Mouse (Mus musculus) intestine, postnatal 0 days (tissue): ENCODE data around the gene Bcl2l11. TPM values are rescaled to one million over a fixed set of nuclear protein-coding genes. Genes with fewer than 3 reads are reported as not detected.

ENCODE experiments used
- ATAC-seq: fragments of 200-750 bp; cut with Nextera tagmentation; 2 replicates; pipeline ENCODE4 v1.8.0; 2017; ENCODE audit warnings: mild to moderate bottlenecking, moderate TSS enrichment, moderate library complexity
- H3K27ac ChIP-seq: fragments of 300-500 bp; sonication (generic); 2 replicates; pipeline ENCODE4 v1.5.1; 2014; ENCODE audit warnings: mild to moderate bottlenecking, low read depth, low read length, moderate library complexity
- H3K27me3 ChIP-seq: fragments of 300-500 bp; sonication (generic); replicated peaks from 2 replicates; pipeline ENCODE4 v1.6.1; 2014; ENCODE audit warnings: low read length, mixed read lengths; ENCODE audit not compliant: control insufficient read depth, insufficient read depth
- H3K36me3 ChIP-seq: fragments of 300-500 bp; sonication (generic); 2 replicates; pipeline ENCODE4 v1.6.1; 2014; ENCODE audit warnings: mild to moderate bottlenecking, moderate library complexity; ENCODE audit not compliant: control insufficient read depth, insufficient read depth
- H3K4me1 ChIP-seq: fragments of 300-500 bp; sonication (generic); replicated peaks from 2 replicates; pipeline ENCODE4 v1.6.1; 2014; ENCODE audit warnings: antibody characterized with exemption, low read length, mixed read lengths; ENCODE audit not compliant: control insufficient read depth, insufficient read depth
- H3K4me2 ChIP-seq: fragments of 300-500 bp; sonication (generic); replicated peaks from 2 replicates; pipeline ENCODE4 v1.6.1; 2014; ENCODE audit warnings: low read depth, mild to moderate bottlenecking, moderate library complexity
- H3K4me3 ChIP-seq: fragments of 300-500 bp; sonication (generic); 2 replicates; pipeline ENCODE4 v1.5.1; 2014; ENCODE audit warnings: low read depth, low read length
- H3K9ac ChIP-seq: fragments of 300-500 bp; sonication (generic); 2 replicates; pipeline ENCODE4 v1.6.1; 2014; ENCODE audit warnings: mild to moderate bottlenecking, low read depth, low read length
- H3K9me3 ChIP-seq: fragments of 300-500 bp; sonication (generic); 2 replicates; pipeline ENCODE4 v1.6.1; 2016; ENCODE audit warnings: mixed run types; ENCODE audit not compliant: control insufficient read depth
- CTCF ChIP-seq: sonication (generic); IDR thresholded peaks from 2 replicates; pipeline ENCODE4 v1.5.1; 2016; ENCODE audit warnings: low read depth, mild to moderate bottlenecking, control low read depth, antibody characterized with exemption, moderate library complexity
- WGBS: fragments of 180-500 bp; shearing (Covaris S2); extraction: QIAGEN DNeasy Blood & Tissue Kit; methylation state at CpG from one replicate; pipeline ENCODE4 v1.1.7; 2014; 5-methylcytosine and 5-hydroxymethylcytosine counted together
- polyA plus RNA-seq: library from polyadenylated mRNA; unstranded; fragments of >200 nt; fragmentation: Nextera tagmentation; extraction: Ambion mirVana; gene quantifications from 2 replicates; pipeline ENCODE4 v1.2.1, GENCODE M21; 2015

Gene Bcl2l11
- polyA plus RNA-seq, 1 experiment from 2014 or later = 7.5 TPM

DNA sequence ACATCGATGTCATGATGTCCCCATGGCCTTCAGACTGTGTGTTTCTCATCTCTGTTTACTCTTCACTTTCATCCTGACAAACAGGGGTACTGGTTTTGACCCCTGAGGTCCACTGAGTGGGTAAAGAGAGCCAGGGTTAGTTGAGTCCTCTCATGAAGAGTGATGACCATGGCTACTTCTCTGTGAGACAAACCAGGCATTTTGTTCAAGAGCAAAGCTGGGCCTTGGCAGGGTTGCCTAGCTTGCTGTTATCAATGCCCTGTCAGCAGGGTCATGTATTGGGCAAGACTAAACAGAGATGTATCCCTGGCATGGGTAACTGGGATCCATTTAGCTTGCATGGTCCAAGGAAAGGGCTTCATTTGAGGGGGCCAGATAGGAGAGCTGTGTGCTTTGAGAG is 61.4 kb downstream of the Bcl2l11 start:
- no peaks in the 10 kb centered on the region for H3K27me3 ChIP-seq
- H3K36me3 ChIP-seq = no peaks in the 10 kb centered on the region
- no peaks in the 10 kb centered on the region for H3K9me3 ChIP-seq
- H3K27ac ChIP-seq = no peak overlapping the region
- 91% methylated on average over 1 of the region's 1 CpGs for WGBS
- H3K4me1 ChIP-seq = no peaks in the 10 kb centered on the region
- no peak overlapping the region for H3K9ac ChIP-seq
- TF ChIP-seq CTCF = no peak
- no peak overlapping the region for H3K4me3 ChIP-seq
- no peak for ATAC-seq
- H3K4me2 ChIP-seq = no peak overlapping the region

DNA sequence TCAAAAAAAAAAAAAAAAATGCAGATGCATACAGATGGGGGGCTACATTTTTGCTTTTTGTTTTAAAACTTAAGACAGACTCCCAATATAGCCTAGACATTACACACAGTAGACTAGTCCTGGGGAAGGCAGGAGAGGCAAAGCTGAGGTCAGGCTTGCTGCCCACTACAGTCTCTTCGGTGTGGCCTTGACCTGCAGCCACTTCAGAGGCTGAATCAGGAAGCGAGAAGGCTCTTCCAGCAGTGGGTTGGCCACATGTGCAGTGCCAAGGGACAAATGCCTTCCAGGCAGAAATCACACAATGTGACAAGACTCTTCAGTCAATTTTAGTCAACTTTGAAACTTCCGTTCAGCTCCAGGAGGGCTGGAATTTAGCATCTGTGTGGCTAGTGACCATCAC is 62.6 kb downstream of the Bcl2l11 start:
- H3K4me2 ChIP-seq = no peak overlapping the region
- H3K27me3 ChIP-seq = no peaks in the 10 kb centered on the region
- no peaks in the 10 kb centered on the region for H3K36me3 ChIP-seq
- H3K4me3 ChIP-seq = no peak overlapping the region
- H3K4me1 ChIP-seq = no peaks in the 10 kb centered on the region
- WGBS = 89% methylated on average over 3 of the region's 3 CpGs
- no peak for ATAC-seq
- TF ChIP-seq CTCF = no peak
- H3K9me3 ChIP-seq = no peaks in the 10 kb centered on the region
- no peak overlapping the region for H3K9ac ChIP-seq
- H3K27ac ChIP-seq = no peak overlapping the region

DNA sequence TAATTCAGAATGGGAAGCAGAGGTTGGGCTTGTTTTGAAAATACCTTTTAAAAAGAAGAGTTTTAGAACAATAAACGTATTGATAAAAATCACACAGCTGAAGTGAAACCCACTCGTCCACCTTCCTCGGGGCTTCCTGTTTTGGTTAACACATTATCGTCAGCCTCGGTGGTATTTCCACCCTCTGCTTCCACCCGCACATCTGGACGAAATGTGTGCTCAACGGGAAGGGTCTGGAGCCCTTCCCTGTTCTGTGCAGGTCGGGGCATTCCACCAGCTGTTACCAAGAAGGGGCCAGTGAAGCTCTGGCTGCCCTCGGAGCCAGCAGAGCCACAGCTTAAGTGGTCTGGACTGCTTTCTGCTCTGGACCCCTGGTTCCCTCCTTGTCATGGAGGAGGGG is 63.9 kb downstream of the Bcl2l11 start:
- H3K4me1 ChIP-seq = no peaks in the 10 kb centered on the region
- no peak for ATAC-seq
- no peaks in the 10 kb centered on the region for H3K9me3 ChIP-seq
- H3K4me3 ChIP-seq = no peak overlapping the region
- no peak overlapping the region for H3K4me2 ChIP-seq
- TF ChIP-seq CTCF = no peak
- 50% methylated on average over 10 of the region's 10 CpGs for WGBS
- H3K27ac ChIP-seq = no peak overlapping the region
- H3K36me3 ChIP-seq = no peaks in the 10 kb centered on the region
- no peak overlapping the region for H3K9ac ChIP-seq
- H3K27me3 ChIP-seq = no peaks in the 10 kb centered on the region

DNA sequence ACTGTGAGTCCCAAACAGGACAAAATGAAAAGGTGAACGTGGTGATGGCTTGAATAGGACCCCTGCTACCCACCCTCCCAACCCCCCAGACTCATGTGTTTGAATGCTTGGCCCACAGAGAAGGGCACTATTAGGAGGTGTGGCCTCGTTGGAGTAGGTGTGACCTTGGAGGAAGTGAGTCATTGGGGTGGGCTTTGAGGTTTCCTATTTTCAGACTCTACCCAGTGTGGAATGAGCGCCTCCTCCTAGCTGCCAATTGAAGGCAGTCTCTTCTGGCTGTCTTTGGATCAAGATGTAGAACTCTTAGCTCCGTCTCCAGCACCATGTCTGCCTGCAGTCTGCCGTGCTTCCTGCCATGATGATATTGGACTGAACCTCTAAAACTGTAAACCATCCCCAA is 64.4 kb downstream of the Bcl2l11 start:
- H3K4me3 ChIP-seq = no peak overlapping the region
- no peak for TF ChIP-seq CTCF
- H3K9me3 ChIP-seq = no peaks in the 10 kb centered on the region
- no peak for ATAC-seq
- H3K36me3 ChIP-seq = no peaks in the 10 kb centered on the region
- no peak overlapping the region for H3K9ac ChIP-seq
- H3K4me1 ChIP-seq = no peaks in the 10 kb centered on the region
- H3K4me2 ChIP-seq = no peak overlapping the region
- 72% methylated on average over 5 of the region's 5 CpGs for WGBS
- H3K27me3 ChIP-seq = no peaks in the 10 kb centered on the region
- H3K27ac ChIP-seq = no peak overlapping the region

DNA sequence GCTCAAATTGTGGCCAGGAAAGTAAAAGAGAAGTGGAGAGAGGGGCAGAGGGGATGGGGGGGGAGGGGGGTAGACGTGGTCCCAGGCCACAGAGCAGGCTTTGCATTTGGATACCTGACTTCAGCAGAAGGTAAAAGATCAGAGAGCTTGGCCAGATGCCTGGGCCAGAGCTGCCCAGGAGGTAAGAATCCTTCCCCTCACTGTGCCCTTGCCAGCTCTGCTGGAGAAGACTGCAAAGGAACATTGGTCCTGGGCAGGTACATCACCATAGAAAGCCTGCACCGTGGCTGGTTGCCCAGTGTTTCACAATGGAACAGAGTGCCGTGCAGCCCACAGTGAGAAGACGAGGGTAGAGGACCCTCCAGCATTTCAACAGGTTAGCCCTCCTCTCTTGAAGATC is 67.6 kb downstream of the Bcl2l11 start:
- H3K4me3 ChIP-seq = no peak overlapping the region
- H3K27ac ChIP-seq = no peak overlapping the region
- H3K27me3 ChIP-seq = no peaks in the 10 kb centered on the region
- H3K4me1 ChIP-seq = no peaks in the 10 kb centered on the region
- no peaks in the 10 kb centered on the region for H3K36me3 ChIP-seq
- H3K4me2 ChIP-seq = no peak overlapping the region
- no peaks in the 10 kb centered on the region for H3K9me3 ChIP-seq
- no peak overlapping the region for H3K9ac ChIP-seq
- TF ChIP-seq CTCF = no peak
- 70% methylated on average over 4 of the region's 4 CpGs for WGBS
- no peak for ATAC-seq

DNA sequence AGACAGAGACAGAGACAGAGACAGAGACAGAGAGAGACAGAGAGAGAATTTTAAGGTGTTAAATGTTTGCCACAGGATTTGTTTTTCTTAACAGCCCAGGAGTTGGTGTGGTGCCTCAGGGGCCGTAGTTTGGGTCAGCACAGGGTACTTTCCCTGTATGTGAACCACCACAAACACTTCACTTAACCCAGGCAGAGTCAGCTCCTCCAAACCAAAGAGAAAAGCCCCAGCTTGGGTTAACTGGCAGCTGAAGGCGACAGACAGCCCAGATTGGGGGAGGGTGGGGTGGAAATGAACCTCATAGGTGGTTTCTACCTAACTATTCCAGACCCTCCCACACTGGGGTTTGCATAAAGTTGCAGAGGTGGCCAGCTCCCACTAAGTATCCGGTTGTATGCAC is 71.5 kb downstream of the Bcl2l11 start:
- Histone ChIP-seq H3K27ac (no peak overlapping the region), H3K4me3 (no peak overlapping the region), H3K36me3 (no peaks in the 10 kb centered on the region), H3K9me3 (no peaks in the 10 kb centered on the region), H3K4me1 (no peaks in the 10 kb centered on the region), H3K4me2 (no peak overlapping the region), H3K27me3 (no peaks in the 10 kb centered on the region), H3K9ac (no peak overlapping the region)
- WGBS = 87% methylated on average over 3 of the region's 3 CpGs
- ATAC-seq = no peak
- no peak for TF ChIP-seq CTCF

DNA sequence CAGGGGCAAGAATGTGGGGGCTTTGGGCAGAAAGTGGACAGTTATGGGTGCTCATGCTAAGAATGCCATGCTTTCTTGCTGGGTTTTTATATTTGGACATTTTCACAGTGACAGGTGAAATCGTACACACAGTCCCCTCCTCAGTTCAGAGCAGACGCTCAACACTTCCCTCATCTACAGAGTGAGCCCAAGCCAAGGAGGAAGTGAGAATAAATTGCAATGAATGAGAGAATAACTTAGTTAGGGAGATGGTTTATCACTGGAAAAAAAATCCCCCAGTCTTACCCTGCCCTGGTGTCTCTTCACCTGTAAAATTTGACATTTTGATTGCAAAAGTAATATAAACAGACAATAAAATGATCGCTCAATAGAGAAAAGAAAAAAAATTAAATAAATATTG is 77.3 kb downstream of the Bcl2l11 start:
- Histone ChIP-seq H3K4me3 (no peak overlapping the region), H3K4me2 (no peak overlapping the region), H3K9me3 (no peaks in the 10 kb centered on the region), H3K36me3 (no peaks in the 10 kb centered on the region), H3K4me1 (no peaks in the 10 kb centered on the region), H3K27me3 (no peaks in the 10 kb centered on the region), H3K9ac (no peak overlapping the region), H3K27ac (no peak overlapping the region)
- 54% methylated on average over 3 of the region's 3 CpGs for WGBS
- no peak for TF ChIP-seq CTCF
- ATAC-seq = no peak
